Mouse (Mus musculus) G1E (cell line): ENCODE data around the gene Ccdc187.

Experiments
- CTCF ChIP-seq: IDR thresholded peaks from 2 replicates; pipeline ENCODE4 v1.5.1; 2012; ENCODE audit warnings: low read depth, low read length, inconsistent platforms, mixed read lengths
- TAL1 ChIP-seq: conservative IDR thresholded peaks from 2 replicates; pipeline ENCODE4 v1.6.1; 2012; ENCODE audit warnings: low read depth, low read length, inconsistent platforms, mixed read lengths

DNA sequence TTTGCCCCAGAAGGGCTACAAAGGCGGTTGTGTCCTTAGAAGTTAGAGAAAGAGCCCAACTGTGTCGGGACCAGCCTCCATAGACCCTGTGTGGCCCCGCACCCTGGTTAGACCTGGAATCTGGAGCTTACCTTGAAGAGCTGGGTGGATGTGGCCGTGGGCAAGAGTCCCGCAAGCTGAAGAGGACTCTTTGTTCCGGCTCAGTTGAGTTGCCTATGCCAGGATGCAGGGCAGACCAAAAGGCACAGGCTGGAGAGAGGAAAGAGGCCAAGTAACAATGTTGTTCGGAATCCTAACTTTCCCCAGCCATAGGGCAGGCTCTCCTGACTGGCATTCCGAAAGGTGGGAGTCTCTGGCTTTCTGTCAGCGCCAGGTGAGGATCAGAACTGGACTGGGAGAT, 24.8 kb upstream of the Ccdc187 start:
- TF ChIP-seq CTCF = no peak
- TF ChIP-seq TAL1 = no peak
